Mouse (Mus musculus) thymus, adult 18-20 months (tissue): ENCODE data around the gene Tmem175.
A peak's percentile ranks its signal among the peaks of the same experiment; 100 is the strongest.

Source experiments
- DNase-seq, 2 experiments: peaks; one replicate each; pipeline ENCODE4 v3.0.0; 2022; ENCODE audit warnings: mixed read lengths in 2 of 2

Tmem175 gene

DNA sequence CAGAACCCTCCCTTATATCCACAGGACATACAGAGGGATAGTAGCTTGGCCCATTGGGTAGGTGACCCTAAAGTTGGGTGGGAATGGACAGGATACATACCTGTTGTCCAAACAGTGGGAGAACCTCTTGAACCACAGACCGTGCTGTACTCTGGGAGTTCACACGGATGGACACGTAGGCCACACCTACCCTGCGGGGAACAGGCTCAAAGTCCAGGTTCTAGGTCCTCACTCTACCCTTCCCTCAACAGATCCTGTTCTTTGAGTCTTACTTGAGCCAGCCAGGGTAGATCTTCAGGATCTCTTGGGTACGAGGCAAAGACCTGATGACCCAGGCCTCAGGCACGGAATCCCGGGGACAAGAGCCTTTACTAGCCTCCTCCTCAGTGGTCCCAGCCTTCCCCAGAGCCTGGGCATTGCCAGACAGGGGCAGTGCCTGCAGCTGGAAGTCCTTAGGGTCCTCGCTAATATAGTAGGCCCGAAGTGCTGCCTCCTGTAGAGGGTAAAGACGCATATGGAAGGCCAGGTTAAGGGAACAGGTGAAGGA is 24.9 kb downstream of the Tmem175 start:
- DNase-seq, result no peak

DNA sequence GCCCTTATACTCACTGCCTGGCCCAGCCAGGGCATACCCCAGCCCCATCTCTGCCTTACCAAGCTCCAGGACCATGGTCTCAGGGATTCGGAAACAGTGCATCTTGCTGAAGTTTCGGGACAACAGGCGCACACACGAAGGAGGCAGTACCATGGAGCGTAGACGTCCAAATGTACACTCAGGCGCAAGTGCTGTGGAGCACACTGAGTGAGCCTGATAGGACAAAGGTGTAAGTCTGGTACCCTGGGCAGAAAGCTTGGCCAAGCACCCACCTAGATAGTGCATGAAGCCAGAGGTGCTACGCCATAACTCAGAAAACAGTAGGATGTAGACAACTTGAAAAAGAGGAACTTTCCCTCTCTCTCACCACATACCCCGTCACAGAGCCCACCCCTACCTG is 25.8 kb downstream of the Tmem175 start:
- DNase-seq, result no peak

DNA sequence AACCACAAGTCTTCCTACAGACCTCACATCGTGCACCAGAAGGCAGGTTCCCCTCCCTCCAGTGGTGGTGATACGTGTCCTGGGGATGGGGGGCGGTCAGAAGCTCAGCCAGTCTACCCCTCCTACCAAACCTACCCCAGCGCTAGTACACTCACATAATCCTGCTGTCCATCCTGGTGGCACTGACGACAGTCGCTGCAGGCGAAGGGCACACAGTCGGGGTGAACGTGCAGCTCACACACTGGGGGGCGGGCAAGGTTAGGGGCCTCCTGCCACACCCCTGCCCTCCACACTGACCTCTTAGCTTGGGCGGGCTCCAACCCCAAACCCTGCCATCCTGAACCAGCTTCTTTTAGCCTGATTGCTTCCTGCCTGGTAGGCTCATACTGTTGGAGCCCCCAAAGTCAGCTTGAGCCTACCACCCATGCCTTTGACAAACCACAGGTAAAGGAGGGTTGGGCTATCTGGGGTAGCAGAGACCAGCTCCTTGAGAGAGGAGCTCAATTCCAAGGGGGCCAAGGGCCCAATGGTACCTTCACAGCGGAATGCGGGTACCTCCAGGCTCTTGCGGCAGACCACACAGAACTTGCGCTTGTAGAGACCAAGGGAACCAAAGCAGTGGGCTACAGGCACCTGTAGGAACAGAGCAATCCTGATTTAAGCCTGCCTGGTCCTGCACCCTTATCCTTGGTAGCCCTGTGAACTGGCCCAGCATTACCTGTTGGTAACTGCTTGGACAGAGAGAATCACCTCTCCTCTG is 26.5 kb downstream of the Tmem175 start:
- DNase-seq, result no peak

DNA sequence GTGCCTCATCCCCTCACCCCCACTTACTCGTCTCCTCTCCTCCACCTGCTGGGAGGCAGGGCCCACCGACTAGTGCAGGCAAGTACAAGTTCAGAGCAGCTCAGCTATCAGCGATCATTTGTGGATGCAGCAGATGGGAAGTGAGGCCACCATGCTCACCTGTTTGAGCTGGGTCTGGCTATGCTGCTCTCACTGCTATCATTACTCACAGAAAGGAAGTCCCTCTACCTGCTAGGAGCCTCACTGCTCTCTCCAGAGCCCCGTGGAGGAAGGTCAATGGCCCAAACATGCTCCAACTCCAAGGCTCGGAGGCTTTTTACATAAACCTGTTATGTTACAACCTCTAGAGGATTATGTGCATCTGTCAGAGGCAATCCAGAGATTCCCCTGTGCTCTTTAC is 27.8 kb downstream of the Tmem175 start:
- DNase-seq, result no peak

DNA sequence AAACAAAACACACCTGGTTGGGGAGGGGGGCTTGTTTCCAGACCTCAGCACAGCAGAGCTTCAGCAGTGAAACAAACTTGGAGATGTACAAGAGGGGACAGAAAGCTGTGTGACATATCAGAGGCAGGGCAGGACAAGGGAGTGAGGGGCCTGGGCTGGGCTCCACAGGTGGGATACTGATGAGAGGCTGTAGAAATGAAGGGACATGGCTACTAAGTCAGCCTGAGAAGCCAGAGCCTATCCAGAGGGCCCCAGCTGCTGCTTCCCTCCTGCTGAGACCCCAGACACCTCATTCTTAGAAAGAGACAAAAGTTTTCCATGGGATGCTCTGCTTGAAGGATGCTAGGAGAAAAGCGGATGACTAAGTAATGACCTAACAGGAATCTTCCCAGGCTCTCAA is 29.0 kb downstream of the Tmem175 start:
- no peak for DNase-seq

DNA sequence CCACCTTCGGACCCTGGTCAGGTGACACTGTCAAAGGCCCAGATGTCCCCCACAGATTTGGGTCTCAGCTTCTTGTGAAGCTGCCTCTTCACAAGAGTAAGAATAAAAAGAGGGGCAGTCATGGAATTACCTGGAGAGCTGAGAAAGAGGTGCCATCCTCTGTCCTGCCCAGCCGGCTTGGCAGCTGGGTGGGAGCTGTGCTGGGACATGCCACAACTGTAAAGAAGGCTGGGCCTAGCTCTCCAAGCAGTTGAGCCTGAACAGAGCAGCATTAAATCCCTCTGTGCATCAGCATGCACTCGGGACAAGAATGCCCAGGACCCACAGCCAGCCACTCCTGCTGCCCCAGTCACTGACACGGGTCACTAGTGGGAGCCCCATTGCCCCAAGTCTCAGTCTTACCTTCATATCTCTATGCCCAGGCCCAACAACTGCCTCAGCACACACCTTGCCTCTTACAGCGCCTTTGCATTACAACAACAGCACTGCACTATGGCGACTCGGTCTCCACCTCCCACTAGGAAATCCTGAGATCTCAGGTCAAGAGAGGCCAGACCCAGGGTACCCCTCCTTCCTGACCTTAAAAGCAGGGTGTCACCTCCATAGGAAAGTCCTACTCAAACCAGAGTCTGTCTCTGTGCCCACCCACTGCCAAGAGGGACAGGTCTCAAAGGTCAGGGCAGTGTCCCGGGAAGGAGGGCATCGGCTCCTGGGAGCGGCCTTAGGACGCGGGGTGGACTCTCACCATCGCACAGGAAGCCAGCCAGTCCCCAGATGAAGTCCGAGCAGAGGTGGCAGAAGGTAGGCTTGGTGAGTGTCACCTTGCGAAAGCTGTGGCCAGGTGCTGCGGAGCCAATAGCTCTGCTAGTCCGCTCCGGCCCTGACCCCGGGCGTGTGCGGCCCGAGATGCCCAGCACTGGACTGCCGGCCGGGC is 30.4 kb downstream of the Tmem175 start, which contains the start of gene Idua:
TSS of gene Idua (plus strand) at position 634 of the 934 bp plus-strand sequence.
- DNase-seq, result peak in 1 of 2 experiments; percentile 25

DNA sequence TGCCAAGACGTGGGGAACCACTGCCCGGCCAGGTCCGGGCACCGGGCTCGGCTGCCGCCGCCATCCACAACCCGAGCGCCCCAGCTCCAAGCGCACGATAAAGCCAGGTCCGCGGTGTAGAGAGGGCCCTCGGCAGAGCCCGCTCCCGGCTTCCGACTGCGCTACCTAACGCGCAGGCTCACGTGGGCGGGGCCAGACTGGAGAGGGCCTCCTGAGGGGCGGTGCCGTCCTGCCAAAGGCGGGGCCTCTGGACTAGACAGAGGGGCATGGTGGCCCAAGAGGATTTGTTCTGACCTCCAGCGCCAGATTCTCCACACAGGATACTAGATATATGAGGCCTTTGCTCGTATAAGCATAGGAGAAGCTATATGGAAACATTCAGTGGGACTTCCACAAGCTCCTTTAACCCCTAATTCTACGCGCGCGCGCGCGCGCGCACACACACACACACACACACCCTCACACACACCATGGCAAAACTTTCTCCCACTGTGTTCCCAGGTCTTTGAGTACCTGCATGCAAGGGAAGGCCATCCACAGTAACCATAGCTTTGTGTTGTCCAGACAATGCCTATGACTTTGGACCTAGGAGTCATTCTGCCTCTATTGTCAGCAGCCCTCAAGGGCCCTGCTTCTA is 31.2 kb downstream of the Tmem175 start:
- DNase-seq, result peak; percentile 81 to 83

DNA sequence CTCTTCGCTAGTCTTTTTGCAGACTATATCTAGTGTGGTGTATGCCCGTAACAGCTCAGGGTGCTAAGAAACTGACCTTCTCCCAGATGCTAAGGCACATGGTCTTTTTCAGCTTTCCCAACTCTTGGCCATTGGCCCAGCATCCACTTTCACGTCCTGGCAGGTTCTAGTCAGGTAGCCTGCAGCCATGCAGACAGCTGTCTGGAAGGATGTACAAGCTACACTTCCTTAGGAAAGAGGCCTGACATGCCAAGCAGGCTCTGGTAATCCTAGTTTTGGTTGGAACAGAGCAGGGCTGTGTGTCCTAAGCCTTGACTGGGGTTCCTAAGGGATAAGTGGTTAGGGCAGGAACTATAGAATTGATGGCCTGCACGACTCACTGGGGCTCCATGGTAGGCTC is 33.2 kb downstream of the Tmem175 start:
- DNase-seq, result no peak

DNA sequence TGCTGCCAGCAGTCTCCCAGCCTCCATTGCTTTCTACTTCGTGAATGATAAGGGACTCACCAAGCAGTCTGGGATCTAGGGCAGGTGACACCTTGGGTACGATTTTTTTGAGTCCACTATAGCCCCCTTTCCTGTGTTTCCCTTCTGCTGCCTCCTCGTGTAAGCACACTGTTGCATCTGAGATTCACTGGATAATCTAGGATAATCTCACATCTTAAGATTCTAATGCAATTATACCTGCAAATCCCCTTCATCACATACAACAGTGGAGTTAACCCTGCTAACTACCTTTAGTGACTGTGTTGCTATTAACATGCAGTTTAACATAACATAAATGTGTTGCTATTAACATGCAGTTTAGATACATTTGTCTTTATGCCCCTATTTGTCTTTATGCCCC is 35.5 kb downstream of the Tmem175 start:
- no peak for DNase-seq

DNA sequence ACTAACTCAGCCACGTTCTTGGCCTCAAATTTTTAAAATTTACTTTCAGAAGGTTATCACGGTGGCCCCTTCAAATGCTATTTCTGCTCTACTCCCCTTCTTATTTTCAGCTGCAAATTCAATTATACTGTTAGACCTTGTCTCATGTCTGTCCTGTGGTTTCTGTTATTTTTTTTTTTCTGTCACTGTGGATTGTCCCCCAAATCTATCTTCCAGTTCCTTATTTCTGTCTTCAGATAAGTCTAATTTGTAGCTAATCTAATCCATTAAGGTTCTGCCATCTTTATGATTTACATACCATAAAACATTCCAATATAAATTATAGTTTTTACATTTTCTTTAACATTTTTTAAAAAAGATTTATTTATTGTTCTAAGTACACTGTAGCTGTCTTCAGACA is 37.8 kb downstream of the Tmem175 start:
- DNase-seq, result no peak

DNA sequence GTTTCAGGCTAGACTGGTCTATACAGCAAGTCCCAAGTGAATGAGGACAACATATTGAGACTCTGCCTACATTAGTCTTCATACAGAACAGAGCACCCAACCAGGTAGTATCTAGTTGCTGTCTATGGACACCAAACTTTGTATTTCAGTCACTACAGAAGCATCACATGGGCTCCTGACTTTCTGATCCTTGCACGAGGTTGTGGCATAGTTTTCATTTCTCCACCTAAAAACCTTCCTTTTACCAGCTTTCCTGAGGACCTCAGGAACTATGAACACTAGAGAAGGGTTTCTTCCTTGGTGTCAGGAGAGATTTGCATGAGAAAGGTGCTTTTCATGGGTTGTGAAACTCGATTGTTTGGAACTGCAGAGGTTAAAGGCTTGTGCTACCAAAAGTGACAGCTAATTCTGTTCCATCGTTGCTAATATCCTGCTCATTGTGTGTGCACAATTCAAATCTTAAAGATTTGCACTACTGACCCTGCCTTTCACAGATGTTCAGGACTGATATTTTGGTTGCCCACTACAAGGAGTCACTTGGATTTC is 38.9 kb downstream of the Tmem175 start:
- no peak for DNase-seq

DNA sequence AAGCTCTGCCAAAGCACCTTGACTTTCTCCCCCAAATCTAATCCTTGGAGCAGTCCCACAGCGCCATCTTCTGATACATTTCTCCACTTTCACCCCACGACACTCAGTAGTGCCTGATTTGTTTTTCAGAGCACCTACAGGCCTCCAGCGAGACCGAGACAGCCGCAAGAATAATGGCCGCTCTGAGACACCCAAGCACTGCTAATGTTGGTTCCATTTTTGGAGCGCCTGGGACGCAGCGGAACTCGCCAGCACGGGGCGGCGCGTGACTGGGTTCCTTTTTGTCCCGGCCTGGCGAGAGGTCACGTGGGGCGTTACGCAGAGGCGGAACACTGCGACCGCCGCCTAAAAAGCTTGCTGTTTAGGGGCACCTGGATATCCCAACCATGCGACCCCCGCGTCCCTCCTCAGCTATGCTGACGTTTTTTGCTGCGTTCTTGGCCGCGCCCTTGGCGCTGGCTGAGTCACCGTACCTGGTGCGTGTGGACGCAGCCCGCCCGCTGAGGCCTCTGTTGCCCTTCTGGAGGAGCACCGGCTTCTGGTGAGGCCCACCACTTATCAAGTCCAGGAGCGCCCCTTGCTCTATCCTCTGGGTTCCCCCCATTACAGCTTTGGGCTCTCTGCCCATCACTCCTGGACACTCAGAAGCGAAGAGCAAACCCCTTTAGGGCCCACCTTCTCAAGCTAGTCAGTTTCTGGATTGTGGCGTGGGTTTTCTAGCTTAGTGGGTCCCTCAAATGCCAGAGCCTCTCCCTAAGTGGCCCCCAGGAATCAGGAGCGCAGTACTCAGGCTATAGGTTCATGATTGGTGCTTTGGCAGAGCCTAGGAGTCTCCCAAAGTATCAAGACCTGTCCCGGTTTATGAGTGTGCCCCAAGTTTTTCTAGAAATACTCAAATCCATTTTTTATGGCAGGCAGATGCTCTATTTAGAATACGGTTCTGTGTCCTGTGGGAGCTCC is 39.7 kb downstream of the Tmem175 start, which contains the start of gene Dgkq:
TSS of gene Dgkq (minus strand) at position 696 of the 960 bp plus-strand sequence.
- DNase-seq, result peak; percentile 75 to 81

DNA sequence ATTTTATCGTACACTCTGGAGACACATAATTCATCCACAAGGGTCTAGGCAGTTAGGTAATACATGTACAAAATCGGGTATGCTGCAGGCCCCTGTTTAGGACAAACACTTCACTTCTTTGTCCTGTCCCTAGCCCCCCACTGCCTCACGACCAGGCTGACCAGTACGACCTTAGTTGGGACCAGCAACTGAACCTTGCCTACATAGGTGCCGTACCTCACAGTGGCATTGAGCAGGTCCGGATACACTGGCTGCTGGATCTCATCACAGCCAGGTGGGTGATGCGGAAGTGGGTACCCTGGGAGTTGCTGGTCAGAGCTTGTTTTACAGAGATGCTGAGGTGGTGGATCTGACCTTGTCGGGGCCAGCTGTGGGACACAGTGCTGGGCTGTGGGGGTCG is 40.4 kb downstream of the Tmem175 start:
- no peak for DNase-seq

DNA sequence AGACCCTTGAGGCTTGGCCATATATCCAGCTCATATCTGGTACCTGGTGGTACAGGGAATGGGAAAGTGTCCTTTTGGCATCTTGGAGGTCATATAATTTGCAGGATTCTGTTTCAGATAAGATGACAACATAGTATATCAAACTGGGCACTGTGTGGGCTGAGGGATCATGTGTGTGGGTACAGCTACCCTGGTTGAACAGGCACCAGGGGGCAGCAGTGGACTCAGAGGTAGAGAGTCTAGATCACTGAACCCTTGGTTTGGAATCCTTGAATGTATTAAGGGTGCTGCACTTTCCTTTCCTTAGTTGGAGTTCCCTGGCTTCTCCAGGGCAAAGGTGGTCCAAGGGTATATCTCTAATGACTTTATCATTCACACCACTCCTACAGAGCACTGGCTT is 41.2 kb downstream of the Tmem175 start:
- DNase-seq, result no peak

DNA sequence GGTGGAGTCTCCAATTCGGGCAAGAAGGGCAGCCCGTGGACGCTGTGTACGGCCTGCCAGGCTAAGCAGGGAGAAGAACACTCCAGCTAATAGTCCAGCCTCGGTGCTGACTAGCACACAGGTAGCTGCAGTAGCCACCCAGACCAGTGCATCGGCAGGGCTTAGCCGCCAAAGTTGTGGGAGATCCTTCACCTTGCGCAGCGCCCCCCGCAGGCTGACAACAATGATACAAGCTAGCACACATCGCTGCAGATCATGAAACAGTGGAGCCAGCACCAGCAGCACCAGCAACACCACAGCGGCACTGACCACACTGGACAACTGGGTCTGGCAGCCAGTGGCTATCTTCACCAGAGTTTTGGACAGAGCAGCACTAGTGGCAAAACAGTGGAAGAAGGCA is 42.2 kb downstream of the Tmem175 start:
- no peak for DNase-seq

DNA sequence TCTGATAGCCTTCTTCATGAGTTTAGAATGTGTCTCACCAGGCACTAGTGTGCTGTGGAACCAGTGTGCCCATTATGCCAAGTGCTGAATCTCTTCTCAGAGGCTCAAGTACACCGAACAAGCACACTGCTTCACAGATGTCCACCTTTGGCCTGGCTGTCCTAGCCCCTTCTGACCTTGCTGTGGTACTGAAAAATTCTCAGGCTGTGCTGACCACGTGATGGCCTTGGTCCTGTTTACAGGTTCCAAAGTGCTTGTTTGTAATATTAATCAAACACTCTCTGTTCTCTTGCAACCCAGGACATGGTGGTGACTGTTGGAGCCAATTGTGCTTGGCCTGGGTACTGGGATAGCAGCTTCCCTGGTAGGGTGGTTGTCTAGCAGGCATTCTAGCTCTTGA is 45.1 kb downstream of the Tmem175 start:
- no peak for DNase-seq

DNA sequence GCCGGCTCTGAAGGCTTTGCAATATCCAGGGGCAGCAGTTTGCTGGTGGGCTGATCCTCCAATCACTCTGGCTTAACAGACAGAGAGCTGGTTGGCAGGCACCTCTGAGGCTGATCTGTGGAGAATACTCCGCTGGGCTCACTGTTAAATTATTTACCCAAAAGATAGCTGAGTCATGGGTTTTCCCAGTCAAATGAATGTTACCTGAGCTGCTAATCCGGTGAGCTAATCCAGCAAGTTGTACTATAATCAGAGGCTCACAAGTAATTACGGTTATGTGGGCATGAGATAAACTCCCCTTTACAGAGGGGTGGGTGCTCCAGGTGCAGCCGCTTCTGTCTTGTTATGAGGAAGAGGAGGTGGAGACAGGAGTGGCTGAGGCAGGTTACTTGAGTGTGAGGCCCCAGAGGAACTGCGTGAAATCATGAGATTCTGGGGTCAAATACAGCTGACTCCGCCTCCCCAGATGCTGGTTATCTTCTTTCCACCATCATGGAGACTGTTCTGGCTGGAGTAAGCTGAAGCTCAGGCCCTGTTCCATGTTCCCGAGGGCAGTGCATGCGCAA is 45.8 kb downstream of the Tmem175 start, which contains the start of gene Slc26a1:
TSS of gene Slc26a1 (minus strand) at position 319 of the 566 bp plus-strand sequence.
- no peak for DNase-seq

DNA sequence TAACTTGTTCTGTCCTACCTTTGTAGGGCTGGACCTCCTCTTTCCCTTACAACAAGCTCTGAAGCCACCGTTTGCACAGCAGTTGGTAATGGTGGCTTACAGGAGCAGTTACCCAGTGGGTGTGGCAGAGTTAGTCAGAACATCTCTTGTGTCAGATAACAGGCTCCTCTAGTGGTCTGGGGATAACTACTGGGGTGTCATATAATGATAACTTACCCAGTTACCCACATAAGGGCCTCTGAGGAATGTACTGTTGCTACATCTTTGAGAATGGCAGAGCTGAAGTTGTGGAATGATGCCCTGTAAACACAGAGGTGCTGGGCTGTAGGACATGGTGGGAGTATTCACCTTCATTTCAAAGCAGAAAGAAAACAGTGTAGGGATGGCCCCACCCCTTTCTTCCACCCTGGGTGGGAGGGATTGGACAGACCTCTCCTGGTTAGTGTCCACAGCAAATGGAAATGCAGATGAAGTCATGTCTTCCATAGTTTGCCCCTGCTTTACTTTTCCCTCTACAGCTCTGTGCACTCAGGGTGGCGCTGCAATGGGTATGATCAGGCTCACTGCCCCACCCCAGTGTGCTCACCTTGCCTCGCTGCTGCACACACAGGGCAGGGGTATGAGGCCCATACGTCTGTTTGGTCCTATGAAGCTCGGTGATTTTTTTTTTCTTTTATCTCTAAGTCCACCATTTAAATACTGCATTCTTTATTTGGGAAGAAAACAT is 47.4 kb downstream of the Tmem175 start:
- DNase-seq, result no peak

DNA sequence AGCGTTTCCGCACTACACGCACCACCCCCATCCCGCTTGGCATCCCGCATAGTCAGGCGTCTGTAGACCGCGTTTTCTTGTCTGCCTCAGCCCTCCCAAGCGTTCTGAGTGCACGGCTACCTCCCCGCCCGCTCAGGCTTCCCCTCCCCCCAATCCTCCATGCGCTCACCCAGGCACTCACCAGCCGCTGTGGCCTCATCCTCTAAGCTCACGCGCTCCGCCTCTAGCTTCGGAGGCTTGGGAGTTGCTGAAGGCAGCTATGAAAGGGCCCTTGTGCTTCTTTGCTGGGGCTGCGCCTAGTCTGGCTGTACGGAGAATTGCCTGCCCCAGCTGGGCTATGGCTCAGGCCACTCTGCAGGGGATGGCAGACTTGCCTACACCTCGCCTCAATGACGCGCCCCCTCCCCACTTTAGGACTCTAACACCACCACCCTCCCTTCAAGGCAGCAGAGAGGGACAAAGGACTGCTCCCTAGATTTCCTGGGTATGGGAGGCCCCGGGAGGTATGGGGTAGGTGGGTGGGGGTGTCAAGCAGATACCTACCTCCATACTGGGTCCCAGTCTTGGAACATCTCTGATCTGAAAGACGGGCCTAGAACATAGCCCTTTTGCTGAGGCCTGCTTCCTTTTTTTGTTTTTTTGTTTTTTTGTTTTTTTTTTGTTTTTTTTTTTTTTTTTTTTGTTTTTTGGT is 48.2 kb downstream of the Tmem175 start:
- DNase-seq, result no peak
